Mouse (Mus musculus) heart, postnatal 0 days (tissue): ENCODE data around the gene Hnrnpab. TPM values are rescaled to one million over a fixed set of nuclear protein-coding genes. Genes with fewer than 3 reads are reported as not detected.

Source experiments
- ATAC-seq: fragments of 200-750 bp; cut with Nextera tagmentation; 2 replicates; pipeline ENCODE4 v1.8.0; 2017; ENCODE audit warnings: low read depth, moderate number of reproducible peaks, moderate library complexity; ENCODE audit not compliant: insufficient read depth
- DNase-seq: peaks from one replicate; pipeline ENCODE4 v3.0.0-alpha.2; 2016; ENCODE audit warnings: low spot score
- H3K27ac ChIP-seq: fragments of 300-500 bp; sonication (generic); 2 replicates; pipeline ENCODE4 v1.5.1; 2014; ENCODE audit warnings: low read depth, mild to moderate bottlenecking
- H3K27me3 ChIP-seq: fragments of 300-500 bp; sonication (generic); 2 replicates; pipeline ENCODE4 v1.6.1; 2014; ENCODE audit warnings: low read length, mixed read lengths; ENCODE audit not compliant: control insufficient read depth, insufficient read depth
- H3K36me3 ChIP-seq: fragments of 300-500 bp; sonication (generic); replicated peaks from 2 replicates; pipeline ENCODE4 v1.6.1; 2014; ENCODE audit warnings: low read length, mixed read lengths; ENCODE audit not compliant: control insufficient read depth, insufficient read depth
- H3K4me1 ChIP-seq: fragments of 300-500 bp; sonication (generic); 2 replicates; pipeline ENCODE4 v1.6.1; 2014; ENCODE audit warnings: antibody characterized with exemption; ENCODE audit not compliant: control insufficient read depth, insufficient read depth
- H3K4me2 ChIP-seq: fragments of 300-500 bp; sonication (generic); 2 replicates; pipeline ENCODE4 v1.6.1; 2014; ENCODE audit warnings: low read depth, mild to moderate bottlenecking, low read length, moderate library complexity
- H3K4me3 ChIP-seq: fragments of 300-500 bp; sonication (generic); 2 replicates; pipeline ENCODE4 v1.5.1; 2014; ENCODE audit warnings: low read depth, low read length
- H3K9ac ChIP-seq: fragments of 300-500 bp; sonication (generic); replicated peaks from 2 replicates; pipeline ENCODE4 v1.6.1; 2014; ENCODE audit warnings: low read depth, low read length, mixed read lengths
- H3K9me3 ChIP-seq: fragments of 300-500 bp; sonication (generic); replicated peaks from 2 replicates; pipeline ENCODE4 v1.6.1; 2016; ENCODE audit warnings: low read length; ENCODE audit not compliant: control insufficient read depth
- CTCF ChIP-seq: IDR thresholded peaks from 2 replicates; pipeline ENCODE4 v1.5.1; 2016; ENCODE audit warnings: antibody characterized with exemption, control low read depth, low read depth
- EP300 ChIP-seq: IDR thresholded peaks from 2 replicates; pipeline ENCODE4 v1.6.1; 2016; ENCODE audit warnings: antibody characterized with exemption, low read depth
- WGBS: fragments of 180-500 bp; shearing (Covaris S2); extraction: QIAGEN DNeasy Blood & Tissue Kit; methylation state at CpG from one replicate; pipeline ENCODE4 v1.1.7; 2014; 5-methylcytosine and 5-hydroxymethylcytosine counted together
- polyA plus RNA-seq: library from polyadenylated mRNA; unstranded; fragments of >200 nt; fragmentation: Nextera tagmentation; extraction: Ambion mirVana; gene quantifications from 2 replicates; pipeline ENCODE4 v1.2.1, GENCODE M21; 2015
- total RNA-seq: library from RNA; depleted of rRNA; stranded (reverse); fragments of >200 nt; gene quantifications from 2 replicates; pipeline ENCODE4 v1.2.3, GENCODE M21; 2014; ENCODE audit warnings: low replicate concordance

The Hnrnpab gene
- total and polyA plus RNA-seq, 2 experiments from 2014 or later: 136 to 159 TPM

- Histone ChIP-seq H3K4me3 (no peak overlapping the region), H3K36me3 (peaks cover 6% of the 10 kb centered on the region), H3K9ac (no peak overlapping the region), H3K27ac (no peak overlapping the region), H3K9me3 (no peaks in the 10 kb centered on the region), H3K27me3 (no peaks in the 10 kb centered on the region), H3K4me1 (peaks cover 11% of the 10 kb centered on the region; the same call in 1 of the 2 replicates), H3K4me2 (no peak overlapping the region)
- WGBS: 67% methylated on average over 3 of the region's 3 CpGs
- ATAC-seq (no peak), DNase-seq (no peak)
- TF ChIP-seq CTCF: no peak
- TF ChIP-seq EP300: no peak
These were observed 2.7 kb upstream of the Hnrnpab start for GRCm38 (mm10) chr11:51609266-51609909.

- DNase-seq: no peak
- H3K4me2 ChIP-seq: peak overlapping the region; percentile 80
- H3K4me1 ChIP-seq: peaks cover 12% of the 10 kb centered on the region; the same call in 1 of the 2 replicates
- H3K9ac ChIP-seq: peak overlapping the region; percentile 98
- peak overlapping the region; percentile 97 for H3K4me3 ChIP-seq
- WGBS: 7% methylated on average over 15 of the region's 15 CpGs
- peak; percentile 15 for ATAC-seq
- no peaks in the 10 kb centered on the region for H3K27me3 ChIP-seq
- peaks cover 28% of the 10 kb centered on the region for H3K36me3 ChIP-seq
- peak overlapping the region; percentile 99 for H3K27ac ChIP-seq
- H3K9me3 ChIP-seq: no peaks in the 10 kb centered on the region
- TF ChIP-seq CTCF (no peak), EP300 (no peak)
These were observed 570 bp upstream of the Hnrnpab start for GRCm38 (mm10) chr11:51607096-51607738.

DNA sequence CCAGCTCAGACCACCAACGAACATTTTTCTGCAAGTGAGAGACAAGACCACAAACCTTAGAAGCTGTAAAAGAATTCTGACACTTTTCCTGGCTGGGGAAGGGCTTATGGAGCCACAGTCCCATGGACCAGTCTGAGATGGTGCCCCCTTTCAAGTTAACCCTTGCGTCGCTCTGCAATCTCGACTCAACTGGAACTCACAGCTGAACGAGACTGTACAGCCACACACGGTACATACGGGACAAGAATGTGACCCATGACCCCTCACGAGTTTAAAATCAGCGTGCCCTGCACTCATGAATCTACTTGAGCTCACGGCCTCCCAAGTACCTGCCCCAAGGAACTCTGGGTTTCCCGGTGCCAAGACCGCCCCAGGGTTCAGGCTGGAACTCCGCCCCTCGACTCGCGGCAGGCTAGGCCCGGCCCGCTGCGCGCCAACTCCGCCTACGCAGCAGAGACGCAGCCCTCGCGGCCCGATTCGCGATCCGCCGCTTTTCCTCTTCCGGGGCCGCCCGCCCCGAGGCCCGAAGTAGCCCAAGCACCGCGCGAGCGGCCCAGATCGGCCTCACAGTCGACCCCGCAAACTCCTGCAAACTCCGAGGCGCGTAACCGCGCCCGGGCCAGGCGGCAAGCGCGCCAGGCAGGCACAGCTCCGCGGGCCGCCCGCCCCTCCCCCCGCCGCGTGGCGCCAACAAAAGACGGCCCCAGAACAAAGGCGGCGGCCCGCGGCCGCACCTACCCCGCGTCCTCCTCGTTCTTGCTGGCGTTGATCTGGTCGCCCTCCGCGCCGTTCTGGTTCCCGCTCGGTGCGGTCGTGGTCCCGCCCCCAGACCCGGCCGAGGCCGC, 823 bp downstream of the Hnrnpab start:
- Histone ChIP-seq H3K36me3 (peaks cover 42% of the 10 kb centered on the region), H3K4me1 (peaks cover 12% of the 10 kb centered on the region; the same call in 1 of the 2 replicates), H3K4me3 (peak overlapping the region; percentile 97), H3K9me3 (no peaks in the 10 kb centered on the region), H3K27ac (peak overlapping the region; percentile 99), H3K27me3 (no peaks in the 10 kb centered on the region), H3K9ac (peak overlapping the region; percentile 98), H3K4me2 (peak overlapping the region; percentile 80)
- TF ChIP-seq CTCF (no peak), EP300 (no peak)
- ATAC-seq (peak; percentile 77), DNase-seq (peak; percentile 93)
- WGBS: under 1% methylated on average over 74 of the region's 81 CpGs

GRCm38 (mm10) chr11:51602253-51602652, 4.4 kb downstream of the Hnrnpab start:
- Histone ChIP-seq H3K9ac (0 out of 2 replicates have a peak overlapping the region, but pooled peaks have one; percentile 11), H3K9me3 (no peaks in the 10 kb centered on the region), H3K36me3 (peaks cover 78% of the 10 kb centered on the region), H3K4me3 (no peak overlapping the region), H3K27ac (no peak overlapping the region), H3K4me2 (no peak overlapping the region), H3K4me1 (peaks cover 8% of the 10 kb centered on the region; the same call in 1 of the 2 replicates), H3K27me3 (no peaks in the 10 kb centered on the region)
- ATAC-seq: no peak
- 83% methylated on average over 3 of the region's 3 CpGs for WGBS
- DNase-seq: no peak
- TF ChIP-seq EP300 (no peak), CTCF (no peak)

DNA sequence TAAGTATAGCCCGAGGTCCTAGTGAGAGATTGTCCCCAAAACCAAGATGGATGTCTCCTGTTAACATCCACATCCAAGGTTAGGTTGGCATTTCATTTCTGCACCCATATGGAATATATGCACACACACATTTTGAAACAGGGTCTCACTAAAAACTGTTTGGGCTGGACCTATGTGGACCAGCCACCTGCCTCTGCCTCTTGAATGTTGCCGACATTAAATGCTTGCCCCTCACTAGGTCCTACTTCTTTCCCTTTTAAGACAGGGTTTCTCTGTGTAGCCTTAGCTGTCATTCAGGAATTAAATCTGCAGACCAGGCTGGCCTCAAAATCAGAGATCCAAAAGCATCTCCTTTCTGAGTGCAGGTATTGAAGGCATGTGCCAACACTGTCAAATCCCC, 9.1 kb downstream of the Hnrnpab start:
- 72% methylated on average over 2 of the region's 2 CpGs for WGBS
- no peak for ATAC-seq
- peaks cover 98% of the 10 kb centered on the region for H3K36me3 ChIP-seq
- H3K9ac ChIP-seq: no peak overlapping the region
- H3K27me3 ChIP-seq: no peaks in the 10 kb centered on the region
- H3K4me2 ChIP-seq: no peak overlapping the region
- no peak overlapping the region for H3K27ac ChIP-seq
- H3K4me3 ChIP-seq: no peak overlapping the region
- H3K9me3 ChIP-seq: no peaks in the 10 kb centered on the region
- H3K4me1 ChIP-seq: no peaks in the 10 kb centered on the region
- DNase-seq: no peak
- TF ChIP-seq EP300 (no peak), CTCF (no peak)
